Mouse (Mus musculus) bone marrow macrophage, adult 2 months (primary cell): ENCODE measurements around the gene Dpp6.

Experiments
- CTCF ChIP-seq: IDR thresholded peaks from 2 replicates; pipeline ENCODE4 v1.5.1; 2012; ENCODE audit warnings: low read depth, mild to moderate bottlenecking, low read length, moderate library complexity
- POLR2A ChIP-seq: IDR thresholded peaks from 2 replicates; pipeline ENCODE4 v1.6.1; 2012; ENCODE audit warnings: mild to moderate bottlenecking, low read depth, low read length, borderline replicate concordance

DNA sequence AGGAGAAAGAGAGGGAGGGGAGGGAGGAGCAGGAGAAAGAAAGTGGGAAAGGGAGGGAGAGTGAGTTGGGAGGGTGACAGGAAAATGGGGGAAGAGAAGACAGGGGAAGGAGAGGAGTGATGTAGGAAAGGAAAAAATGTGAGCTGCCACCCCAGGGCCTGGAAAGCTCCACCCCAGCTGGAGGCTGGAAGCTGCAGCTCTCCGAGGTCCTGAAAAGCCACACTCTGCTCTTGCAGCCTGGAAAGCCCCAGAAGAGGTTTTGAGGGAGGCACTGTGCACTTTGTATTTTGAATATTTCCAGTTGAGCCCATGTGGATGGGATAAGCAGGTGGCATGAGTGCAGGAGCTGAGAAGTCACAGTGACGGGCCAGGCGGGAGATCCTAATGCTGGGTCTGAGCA lies 77.3 kb downstream of the Dpp6 start:
- no peak for TF ChIP-seq POLR2A
- no peak for TF ChIP-seq CTCF
